Mouse (Mus musculus): ENCODE data around the gene Prr5l.

Gene Prr5l

DNA sequence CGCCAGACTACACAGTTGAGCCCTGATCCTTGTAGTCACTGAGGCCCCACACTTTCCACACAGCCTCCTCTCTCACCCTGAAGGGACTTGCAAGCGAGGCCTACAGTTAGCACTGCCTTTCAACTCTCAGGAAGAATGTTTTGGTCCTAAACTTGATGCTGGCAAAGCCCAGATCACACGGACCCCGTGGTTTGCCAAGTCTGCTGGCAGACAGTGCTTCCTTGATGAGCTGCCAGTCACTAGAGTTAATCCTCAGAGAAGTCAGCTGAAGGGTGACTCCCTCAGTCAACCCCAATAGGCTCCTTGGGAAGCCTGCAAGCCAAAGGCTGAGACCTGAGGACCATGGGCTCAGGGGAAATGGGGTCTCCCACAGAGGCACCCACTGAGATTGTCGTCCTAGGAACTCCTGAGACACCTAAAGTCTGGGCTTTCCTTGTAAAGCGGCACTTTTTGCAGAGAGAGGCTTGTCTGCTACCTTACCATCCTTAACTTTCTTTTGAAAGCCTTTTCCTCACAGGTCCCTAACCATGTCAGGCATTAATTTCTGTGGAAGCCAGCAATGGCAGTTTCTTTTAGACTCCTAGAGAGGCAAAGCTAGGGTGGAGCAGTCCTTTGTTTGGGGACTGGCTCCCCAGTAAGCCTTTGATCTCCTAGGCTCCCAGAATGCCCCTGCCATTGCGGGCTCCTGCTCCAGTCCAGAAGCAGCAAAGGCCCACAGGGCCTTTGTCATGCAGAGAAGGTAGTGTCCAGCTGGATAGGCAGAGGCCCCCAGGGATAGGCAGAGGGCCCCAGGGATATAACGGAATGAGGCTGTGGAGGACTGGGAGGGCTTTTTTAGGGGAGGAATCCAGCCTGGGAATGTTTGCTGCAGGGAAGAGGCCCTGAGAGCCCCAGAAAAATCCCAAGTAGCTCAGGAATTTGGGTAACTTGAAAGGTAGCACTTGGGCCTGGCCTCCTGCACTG, 160.2 kb downstream of the Prr5l start:
- peak in 1 of 2 experiments; percentile 9 for DNase-seq (ENCODE audit: low spot score in 2 of 2)

DNA sequence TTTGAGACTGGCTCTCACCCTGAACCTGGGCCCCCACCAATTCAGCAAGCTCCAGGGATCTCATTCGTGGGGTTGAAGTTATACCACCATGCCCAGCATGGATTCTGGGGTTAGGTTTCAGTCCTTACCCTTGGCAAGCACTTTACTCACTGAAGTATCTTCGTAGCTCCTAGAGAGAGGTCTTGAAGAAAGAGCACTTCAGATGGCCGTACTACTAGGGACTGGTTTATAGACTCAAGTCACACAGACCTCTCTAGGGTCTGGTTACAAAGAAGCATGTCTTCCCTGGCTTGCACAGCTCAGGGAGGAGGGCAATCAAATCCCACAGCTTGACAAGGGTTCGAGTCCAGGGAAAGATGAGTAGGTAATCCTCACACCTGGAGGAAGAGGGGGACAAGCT, 161.0 kb downstream of the Prr5l start:
- no peak for DNase-seq (ENCODE audit: low spot score in 2 of 2)

DNA sequence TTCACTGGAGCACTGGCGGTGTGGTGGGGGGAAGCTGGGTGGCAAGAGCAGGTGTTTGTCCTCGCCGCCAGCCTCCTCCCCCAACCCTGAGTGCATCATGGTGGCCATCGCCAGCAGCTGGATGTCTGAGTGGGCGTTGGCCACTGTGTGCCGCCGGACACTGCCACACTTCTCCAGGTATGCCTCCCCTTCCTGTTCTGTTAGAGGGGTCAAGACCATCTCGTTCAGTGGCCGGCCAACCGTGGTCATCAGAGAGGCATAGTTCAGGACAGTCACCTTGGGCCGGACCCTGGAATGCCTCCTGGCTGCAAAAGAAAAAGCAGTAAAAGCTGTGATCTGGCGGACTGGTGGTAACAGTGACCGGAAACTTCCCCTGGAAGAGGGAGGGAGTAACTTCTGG, 165.7 kb downstream of the Prr5l start:
- no peak for DNase-seq (ENCODE audit: low spot score in 2 of 2)

DNA sequence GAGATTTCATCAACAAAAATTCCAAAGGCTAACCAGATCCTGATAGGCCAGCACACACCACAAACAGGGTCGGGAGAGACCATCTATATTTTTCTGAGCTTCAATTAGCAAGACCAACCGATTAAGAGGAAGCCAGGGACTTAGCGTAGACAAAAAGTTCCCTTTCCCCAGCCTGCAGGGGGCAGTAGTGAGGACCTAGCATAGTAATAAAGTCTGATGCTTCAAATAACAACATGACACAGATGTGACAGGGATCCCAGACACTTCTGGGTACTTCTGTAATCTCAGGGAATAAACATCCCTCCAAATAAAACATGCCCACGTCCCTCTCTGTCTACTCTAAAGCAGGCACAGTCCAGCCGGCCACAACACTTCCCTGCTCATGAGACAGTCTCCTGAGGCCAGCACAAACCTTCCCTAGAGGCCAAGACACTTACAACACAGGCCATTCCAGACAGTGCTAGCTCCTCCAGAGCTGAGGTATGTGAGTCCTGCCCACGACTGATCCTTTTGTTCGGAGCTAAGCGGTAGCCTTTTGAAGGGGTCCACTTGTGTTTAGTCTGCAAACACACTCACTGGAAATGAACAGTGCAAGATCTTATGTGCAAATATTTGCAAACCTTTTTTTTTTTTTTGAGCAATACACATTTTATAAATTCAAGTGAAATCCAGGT, 167.0 kb downstream of the Prr5l start:
- DNase-seq (ENCODE audit: low spot score in 2 of 2) = no peak

DNA sequence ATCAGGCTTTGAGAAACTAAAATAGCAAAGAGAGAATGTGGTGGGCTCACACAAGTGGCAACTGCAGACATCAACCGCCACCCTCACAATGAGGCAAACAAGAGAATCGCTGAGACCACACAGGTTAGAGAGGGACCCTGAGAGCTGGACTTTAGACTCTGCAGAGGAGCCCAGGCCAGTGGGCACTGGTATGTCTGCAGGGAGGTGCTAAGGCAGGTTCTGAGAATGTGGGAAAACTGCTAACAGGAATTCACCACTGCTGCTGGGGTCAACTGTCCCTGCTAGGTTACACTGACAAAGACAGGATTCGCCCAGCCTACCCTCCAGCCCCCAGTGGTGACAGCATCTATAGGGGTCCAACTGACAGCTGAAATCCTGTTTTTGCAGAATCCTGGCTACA, 171.2 kb downstream of the Prr5l start:
- no peak for DNase-seq (ENCODE audit: low spot score in 2 of 2)

DNA sequence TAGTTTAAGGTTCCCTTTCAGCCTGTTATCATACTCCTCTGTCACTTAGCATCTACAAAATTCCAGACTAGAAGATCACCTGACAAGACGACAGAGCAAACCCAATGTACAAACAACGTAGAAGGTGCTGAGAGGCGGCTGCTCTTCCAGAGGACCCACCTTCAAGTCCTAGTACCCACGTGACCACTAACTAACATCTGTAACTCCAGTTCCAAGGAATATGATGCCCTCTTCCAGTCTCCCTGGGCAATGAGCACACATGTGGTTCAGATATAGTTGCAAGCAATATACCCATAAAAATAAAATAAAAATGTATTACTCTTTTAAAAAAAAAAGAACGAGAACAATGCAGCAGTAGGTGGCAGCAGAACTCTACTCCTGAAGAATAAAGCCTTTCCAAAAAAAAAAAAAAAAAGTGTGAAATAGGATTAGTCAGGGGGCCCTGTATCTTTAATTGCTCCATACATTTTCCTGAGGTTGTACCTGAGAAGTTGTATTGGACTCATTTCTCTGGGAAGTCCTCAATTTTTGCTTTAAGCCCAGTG, 176.8 kb downstream of the Prr5l start:
- DNase-seq (ENCODE audit: low spot score in 2 of 2) = peak in 1 of 2 experiments; percentile 17

DNA sequence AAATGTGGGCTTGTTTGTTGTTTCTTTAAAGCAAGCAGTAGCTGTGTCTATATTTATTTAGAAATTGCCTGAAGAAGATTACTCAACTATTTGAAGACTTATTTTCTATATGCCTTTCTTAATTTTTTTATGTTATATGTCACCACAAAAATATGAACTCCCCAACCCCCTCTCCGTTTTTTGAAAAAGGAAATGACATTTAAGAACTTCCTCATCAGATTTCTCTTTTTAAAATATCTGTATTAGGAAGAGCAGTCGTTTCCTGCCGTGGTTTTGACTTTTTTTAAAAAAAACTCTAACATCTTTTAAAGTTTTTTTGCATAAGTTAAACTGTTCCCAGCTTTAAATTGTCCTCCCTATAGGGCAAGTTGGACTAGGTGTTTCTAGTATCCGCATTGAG, 183.5 kb downstream of the Prr5l start:
- no peak for DNase-seq (ENCODE audit: low spot score in 2 of 2)

DNA sequence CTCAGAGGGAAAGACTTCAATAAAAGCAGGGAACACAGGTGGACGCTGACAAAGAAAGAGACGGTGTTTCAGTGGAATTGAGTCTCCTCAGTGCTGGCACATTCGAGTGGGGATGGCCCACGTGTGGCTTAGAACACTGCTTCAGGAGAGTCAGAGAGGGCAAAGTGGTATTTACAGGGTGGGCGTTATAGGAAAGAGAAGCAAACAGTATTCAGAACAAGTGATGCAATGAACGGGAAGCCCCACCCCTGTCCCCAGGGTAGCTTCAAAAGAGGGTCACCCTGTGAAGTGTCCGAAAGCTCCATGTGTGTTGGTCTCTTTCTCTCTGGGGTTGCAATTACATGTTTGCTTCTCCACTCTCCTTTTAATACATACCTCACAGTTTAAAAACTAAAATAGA, 187.2 kb downstream of the Prr5l start:
- DNase-seq (ENCODE audit: low spot score in 2 of 2) = no peak

DNA sequence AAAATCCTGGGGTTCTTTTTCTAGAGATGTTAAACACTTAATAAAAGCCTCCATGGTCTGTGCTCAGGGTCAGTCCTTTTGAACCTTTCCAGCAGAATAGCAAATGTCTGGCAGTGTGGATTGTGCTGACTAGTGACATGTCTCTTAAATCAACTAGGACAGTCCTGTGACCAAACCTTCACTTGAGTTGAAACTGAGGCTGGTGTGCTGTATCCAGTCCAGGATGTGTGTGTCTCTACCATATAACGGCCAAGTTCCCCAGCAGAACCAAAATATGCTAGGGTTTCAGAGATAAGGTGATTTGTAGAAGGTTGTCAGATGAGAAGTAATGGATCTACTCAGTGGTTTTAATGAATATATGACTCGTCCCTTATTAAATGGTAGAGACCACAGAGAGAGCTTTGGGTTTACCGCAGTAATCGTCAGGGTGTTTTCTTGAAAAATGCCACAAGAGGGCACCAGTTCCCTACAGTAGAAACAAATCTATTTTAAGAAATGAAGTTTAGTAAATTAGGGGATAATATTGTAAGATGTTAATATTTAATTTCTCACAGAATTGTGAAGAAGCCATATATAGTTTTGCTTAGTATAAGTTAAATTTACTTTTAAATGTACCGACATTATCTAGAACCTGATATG, 189.1 kb downstream of the Prr5l start:
- peak in 1 of 2 experiments; percentile 44 for DNase-seq (ENCODE audit: low spot score in 2 of 2)

DNA sequence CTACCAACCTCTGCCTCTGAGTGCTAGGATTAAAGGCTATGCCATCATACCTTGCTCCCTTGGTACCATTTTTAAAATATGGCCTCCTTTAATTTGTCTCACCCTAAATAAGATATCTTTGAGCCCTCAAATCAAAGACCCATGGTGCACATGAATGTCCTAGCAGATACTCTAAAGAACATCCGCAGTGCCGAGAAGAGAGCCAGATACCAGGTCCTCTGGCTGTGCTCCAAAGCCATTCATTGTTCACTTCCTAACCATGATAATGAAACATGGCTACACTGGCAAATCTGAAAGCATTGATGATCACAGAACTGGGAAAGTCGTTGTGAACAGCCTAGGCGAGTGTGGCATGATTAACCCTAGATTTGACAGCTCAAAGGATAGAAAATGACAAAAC, 189.8 kb downstream of the Prr5l start:
- DNase-seq (ENCODE audit: low spot score in 2 of 2) = no peak

DNA sequence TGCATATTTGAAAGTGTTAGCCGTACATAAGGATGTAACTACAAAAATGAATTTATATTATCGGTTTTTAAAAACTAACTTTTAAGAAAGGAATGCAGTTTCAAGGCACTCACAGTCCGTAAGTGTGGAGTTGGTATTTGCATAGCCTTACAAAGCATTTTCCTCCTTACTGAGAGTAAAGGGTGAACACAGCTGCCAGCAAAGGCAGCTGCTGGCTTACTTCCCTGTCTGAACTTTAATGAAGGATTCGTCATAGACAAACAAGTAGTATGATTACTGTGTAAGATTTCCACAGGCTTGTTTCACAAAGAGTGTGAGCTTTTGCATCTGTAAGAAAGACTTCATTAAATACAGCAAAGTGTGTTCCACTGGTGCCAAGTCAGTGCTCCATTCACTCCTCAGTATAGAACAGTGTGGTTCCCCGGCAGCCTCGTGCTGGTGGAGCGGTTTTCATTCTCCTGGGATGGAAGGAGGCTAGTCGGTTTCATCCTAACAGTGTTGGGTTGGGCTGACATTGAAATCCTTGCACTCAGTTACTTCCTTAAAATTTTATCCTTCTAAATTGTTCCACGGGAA, 192.5 kb downstream of the Prr5l start:
- no peak for DNase-seq (ENCODE audit: low spot score in 2 of 2)

DNA sequence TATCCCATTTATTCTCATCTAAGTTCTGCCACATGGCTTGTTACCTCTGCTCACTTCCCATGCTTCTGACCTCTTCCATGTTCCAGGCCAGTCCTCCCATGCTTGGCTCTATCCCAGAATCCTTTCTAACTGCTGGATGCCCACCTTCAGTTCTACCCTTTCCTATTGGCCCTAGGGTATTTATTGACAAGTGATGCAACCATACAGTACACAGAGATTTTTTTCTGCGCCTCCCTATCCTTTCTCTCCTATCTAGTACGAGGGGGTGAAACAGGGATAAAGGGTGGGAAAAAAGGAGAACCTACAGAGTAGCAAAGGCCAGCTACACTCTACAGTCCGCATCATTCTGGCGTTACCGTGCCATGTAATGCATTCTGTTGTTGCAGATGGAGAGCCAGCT, 194.8 kb downstream of the Prr5l start:
- DNase-seq (ENCODE audit: low spot score in 2 of 2) = no peak

DNA sequence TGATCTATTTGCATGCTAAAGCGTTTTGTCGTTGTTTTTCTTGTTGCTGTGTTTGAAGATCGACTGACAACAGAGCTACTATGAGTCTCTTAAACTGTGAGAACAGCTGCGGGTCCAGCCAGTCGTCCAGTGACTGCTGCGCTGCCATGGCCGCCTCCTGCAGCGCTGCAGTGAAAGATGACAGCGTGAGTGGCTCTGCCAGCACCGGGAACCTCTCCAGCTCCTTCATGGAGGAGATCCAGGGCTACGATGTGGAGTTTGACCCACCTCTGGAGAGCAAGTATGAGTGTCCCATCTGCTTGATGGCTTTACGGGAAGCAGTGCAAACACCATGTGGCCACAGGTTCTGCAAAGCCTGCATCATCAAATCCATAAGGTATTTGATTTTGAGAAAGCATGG, 198.4 kb downstream of the Prr5l start:
- no peak for DNase-seq (ENCODE audit: low spot score in 2 of 2)

DNA sequence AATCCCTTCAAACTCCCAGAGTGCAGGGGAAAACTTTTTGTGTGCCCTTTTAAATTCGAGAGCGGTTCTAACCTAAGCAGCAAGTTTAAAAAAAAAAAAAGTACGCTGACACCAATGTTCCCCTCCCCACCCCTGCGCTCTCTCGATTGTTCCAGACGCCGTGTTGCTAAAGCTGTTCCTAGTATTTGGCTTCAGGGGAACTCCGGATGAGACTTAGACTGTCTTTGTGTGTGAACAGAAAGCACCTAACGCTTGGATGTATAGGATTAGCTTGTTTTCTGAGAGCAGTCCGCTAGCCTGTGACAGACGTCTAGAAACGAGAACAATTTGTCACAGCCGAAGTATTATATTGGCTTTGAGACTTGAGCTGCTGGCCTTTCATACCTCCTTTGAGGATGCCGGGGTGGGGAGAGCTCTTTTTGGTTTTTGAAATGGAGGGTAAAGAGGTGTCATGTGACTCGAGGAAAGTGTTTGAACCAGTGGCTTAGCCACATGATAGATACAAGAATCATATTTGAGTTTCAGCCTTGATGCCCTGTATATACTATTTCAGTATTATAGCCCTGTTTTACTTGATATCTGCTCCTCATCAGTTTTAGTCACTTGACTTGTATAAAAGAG, 203.6 kb downstream of the Prr5l start:
- no peak for DNase-seq (ENCODE audit: low spot score in 2 of 2)

DNA sequence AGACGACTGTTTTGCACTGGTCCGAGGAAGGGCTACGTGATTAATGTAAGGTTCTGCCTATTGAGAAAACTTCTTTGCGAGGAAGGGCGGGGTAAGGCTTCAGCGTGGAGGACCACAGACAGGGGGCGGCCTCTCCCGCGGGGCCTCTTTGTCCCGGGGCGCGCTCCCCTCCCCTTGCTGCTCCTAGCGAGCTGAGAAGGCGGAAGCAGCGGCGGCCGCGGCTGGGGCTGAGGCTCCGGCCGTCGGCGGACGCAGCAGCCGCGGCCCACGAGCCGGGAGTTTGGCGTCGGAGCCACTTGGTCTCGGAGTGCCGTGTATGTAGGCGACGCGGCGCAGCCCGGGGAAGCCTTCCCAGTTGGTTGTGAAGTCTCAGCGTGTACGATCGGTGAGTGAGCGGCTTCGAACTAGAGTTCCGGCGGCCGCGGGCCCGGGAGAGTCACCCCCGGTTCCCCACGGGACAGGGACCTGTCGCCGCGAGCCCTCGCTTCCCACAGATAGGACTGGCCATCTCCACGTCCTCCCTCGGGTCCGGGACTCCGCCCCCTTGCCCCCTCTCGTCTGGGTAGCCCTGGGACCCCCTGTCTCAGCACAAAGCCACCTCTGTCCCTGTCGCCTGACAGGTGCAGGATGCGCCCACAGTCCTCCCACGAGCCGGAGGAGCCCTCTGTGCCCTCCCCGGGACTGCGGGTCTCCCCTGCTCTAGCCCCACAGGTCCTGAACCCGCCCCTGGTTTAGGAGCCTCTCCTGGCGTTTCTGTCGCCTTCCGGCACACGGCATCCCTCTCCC, 204.4 kb downstream of the Prr5l start, which contains the start of gene Traf6:
TSS of gene Traf6 (plus strand) at position 194 of the 786 bp plus-strand sequence.
- peak; percentile 78 for DNase-seq (ENCODE audit: low spot score in 2 of 2)

DNA sequence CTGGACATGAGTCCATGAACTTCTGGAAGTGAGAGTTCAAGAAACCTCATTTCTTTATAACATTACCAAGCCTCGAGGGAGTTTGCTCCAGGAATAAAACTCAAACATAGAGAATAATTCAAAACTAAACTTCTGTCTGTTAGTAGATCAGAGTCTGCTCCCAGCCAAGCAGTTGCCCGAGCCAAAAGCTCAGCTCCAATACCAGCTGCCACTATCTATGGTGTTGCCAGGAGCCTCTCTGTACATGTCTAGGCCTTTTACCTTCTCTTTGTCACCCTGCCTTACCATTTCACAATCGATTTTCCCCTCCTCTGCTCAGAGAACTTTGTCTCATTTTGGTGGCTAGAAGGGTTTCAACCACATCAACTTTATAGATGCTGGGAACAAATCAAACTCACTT, 209.3 kb downstream of the Prr5l start:
- no peak for DNase-seq (ENCODE audit: low spot score in 2 of 2)

DNA sequence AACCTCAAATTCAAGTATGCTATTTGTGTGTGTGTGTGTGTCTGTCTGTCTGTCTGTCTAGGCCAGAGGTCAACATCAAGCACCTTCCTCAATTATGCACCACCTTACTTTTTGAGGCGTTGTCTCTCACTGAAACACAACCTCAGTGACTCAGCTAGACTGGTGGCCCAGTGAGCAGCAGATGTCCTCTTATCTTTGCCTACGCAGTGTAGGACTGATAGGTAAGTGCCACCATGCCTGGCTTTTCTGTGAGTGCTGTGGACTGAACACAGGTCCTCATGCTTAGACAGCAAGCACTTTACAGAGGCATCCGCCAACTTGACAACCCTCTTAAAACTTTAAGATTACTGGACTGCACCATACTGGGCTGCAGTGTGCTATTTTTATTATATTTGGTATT, 214.1 kb downstream of the Prr5l start:
- no peak for DNase-seq (ENCODE audit: low spot score in 2 of 2)

DNA sequence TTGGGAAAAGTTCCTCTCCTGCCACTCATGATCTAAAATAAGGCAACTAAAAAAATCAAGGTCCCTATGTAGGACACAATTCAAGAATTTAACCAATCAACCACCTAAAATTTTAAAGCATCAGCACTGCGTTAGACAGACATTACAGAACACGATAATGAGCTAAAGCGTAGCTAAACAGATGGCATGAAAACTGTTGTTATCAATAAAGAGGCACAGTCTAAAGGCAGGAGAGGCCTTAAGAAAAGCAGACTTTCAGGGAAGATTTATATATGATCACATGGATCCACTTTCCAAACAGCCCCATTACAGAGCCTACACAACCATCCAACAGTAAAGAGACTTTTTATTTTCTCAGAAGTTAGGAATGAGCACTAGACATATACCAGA, 217.1 kb downstream of the Prr5l start:
- DNase-seq (ENCODE audit: low spot score in 2 of 2) = no peak

DNA sequence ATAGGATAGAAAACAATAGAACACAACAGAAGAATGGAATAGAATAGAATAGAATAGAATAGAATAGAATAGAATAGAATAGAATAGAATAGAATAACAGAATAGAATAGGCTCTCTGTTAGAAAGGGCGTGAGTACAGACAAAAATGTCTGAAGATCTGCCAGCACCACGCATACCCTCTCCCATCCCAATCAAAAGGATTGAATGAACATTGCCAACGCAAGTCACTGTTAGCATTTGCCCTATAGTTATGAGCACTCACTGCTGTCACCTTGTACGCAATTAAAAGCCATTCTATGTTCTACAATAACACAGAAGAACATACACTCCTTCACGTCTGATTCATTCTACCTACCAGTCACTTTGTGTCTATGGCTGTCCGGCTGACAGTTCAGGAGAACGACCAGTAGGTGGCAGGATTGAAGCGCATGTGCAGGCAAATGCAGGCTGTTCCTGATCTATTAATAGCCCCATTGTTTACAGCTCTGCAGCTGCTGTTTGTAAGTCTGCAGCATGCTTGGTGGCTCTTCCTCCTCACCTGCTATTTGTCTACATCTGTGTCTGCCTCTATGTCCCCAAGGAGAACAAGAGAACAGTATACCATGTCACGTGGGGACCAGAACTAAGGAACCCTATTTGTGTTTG, 217.6 kb downstream of the Prr5l start:
- peak; percentile 67 to 80 for DNase-seq (ENCODE audit: low spot score in 2 of 2)
